Mouse (Mus musculus) cortical plate, adult 2 months (tissue): ENCODE measurements around the gene Mrpl37. TPM values are rescaled to one million over a fixed set of nuclear protein-coding genes. Genes with fewer than 3 reads are reported as not detected.

Source experiments
- H3K27ac ChIP-seq: fragments of 200-500 bp; 2 replicates; pipeline ENCODE4 v1.5.1; 2012; ENCODE audit warnings: low read length, control low read depth, inconsistent platforms; ENCODE audit not compliant: insufficient read depth
- H3K4me1 ChIP-seq: fragments of 200-500 bp; 2 replicates; pipeline ENCODE4 v1.6.1; 2011; ENCODE audit warnings: low read length; ENCODE audit not compliant: control insufficient read depth, insufficient read depth
- H3K4me3 ChIP-seq: fragments of 200-500 bp; 2 replicates; pipeline ENCODE4 v1.5.1; 2011; ENCODE audit warnings: mild to moderate bottlenecking, low read length, control low read depth; ENCODE audit not compliant: insufficient read depth
- CTCF ChIP-seq: fragments of 200-500 bp; IDR thresholded peaks from 2 replicates; pipeline ENCODE4 v1.5.1; 2011; ENCODE audit warnings: mild to moderate bottlenecking, control low read depth, low read length; ENCODE audit not compliant: insufficient read depth; ENCODE audit errors: extremely low read depth
- POLR2A ChIP-seq: fragments of 200-500 bp; IDR thresholded peaks from 2 replicates; pipeline ENCODE4 v1.6.1; 2011; ENCODE audit warnings: mild to moderate bottlenecking, low read length, control low read depth; ENCODE audit not compliant: insufficient read depth; ENCODE audit errors: extremely low read depth
- polyA plus RNA-seq: library from polyadenylated mRNA; depleted of rRNA; stranded (reverse); fragments of >200 nt; gene quantifications from 2 replicates; pipeline ENCODE4 v1.2.3, GENCODE M21; 2012

The Mrpl37 gene
- polyA plus RNA-seq, 1 experiment = 86.2 TPM

DNA sequence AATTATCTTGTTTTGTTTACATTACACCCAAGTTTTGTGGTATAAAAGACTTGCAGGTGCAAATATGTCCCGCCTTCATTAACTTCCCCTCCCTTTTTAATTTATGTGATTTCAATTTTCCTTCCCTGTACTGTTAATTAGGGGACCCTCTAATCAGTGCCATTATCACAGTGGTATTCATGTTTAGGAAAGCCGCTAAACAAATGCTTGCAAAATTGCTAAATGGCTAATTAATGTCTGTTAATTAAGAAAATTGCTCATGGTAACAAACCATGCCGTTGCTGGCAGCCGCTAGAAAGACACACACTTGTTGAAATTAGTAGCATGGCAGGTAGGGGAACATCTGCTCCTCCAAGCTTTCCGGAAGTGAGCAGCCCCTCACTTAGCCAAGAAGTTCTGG is 41.3 kb downstream of the Mrpl37 start:
- Histone ChIP-seq H3K4me3 (no peak overlapping the region), H3K27ac (no peak overlapping the region), H3K4me1 (no peaks in the 10 kb centered on the region)
- TF ChIP-seq POLR2A (no peak), CTCF (no peak)

DNA sequence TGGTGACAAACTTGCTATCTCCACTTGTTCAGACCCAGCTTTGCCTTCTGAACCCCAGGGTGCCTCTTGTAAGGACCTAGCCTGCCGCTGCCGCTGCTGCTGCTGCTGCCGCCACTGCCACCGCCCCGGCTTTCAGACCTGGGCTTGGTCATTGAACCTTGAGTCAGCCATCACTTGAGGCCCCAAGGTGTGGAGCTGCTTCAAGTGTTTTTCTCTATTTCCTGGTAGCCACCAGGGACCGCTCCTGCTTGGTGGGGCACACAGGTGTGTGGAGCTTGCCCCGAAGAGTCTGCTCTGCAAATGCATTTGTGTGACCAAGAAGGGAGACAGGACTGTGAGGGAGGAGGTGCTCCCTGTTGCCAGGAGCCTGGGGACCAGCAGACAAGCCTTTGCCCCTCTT is 41.8 kb downstream of the Mrpl37 start:
- Histone ChIP-seq H3K27ac (no peak overlapping the region), H3K4me3 (no peak overlapping the region), H3K4me1 (no peaks in the 10 kb centered on the region)
- no peak for TF ChIP-seq CTCF
- no peak for TF ChIP-seq POLR2A

DNA sequence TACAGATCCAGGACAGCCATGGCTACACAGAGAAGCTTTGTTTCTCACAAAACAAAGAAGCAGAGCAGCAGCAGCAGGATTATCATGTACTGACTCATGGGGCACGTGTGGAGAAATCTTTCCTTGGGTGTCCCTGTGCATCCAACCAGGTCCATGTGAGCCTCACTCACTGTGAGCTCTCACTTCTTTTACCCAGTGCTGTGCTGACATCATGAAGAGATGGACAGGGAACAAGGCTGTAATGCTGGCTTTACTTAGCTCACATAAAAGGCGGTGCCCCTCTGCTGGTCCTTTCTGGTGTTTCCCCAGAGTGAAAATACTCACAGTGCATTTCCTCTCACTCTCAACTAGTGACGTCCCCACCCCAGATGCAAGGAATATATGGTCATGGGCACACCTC is 45.2 kb downstream of the Mrpl37 start:
- Histone ChIP-seq H3K27ac (no peak overlapping the region), H3K4me3 (no peak overlapping the region), H3K4me1 (peaks cover 7% of the 10 kb centered on the region; the same call in 1 of the 2 replicates)
- TF ChIP-seq CTCF (no peak), POLR2A (no peak)

DNA sequence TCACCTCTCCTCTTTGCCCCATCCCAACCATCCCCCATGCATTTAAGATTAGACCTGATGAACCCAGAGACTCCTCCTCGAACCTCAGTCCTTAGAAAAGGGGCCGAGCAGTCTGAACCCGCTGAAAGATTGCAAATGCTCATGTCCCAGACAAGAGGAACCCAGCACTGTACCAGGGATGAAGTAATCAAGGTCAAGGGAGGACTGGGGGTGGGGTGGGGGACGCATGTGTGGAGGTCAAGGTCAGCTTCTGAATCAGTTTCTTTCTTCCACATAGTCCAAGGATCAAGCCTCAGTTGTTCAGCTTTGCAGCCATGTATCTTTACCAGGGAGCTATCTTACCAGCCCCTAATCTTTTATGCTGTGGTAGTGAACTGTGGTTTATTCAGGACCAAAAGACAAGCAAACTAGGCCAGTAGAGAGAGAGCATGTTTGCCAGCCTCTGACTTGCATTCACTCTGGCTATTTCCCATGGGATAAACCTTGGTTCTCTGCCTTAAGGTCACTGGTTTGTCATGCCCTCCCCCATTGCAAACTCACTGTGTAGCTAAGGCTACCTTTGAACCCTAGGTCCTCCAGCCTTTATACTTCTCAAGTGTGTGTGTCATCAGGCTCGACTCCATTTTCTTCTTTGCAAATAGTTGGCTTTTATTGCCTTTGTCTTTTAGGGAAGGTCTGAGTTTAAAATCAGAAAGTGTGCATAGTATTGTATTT is 46.2 kb downstream of the Mrpl37 start:
- Histone ChIP-seq H3K4me1 (peaks cover 8% of the 10 kb centered on the region; the same call in 1 of the 2 replicates), H3K27ac (no peak overlapping the region), H3K4me3 (no peak overlapping the region)
- TF ChIP-seq CTCF (no peak), POLR2A (no peak)

DNA sequence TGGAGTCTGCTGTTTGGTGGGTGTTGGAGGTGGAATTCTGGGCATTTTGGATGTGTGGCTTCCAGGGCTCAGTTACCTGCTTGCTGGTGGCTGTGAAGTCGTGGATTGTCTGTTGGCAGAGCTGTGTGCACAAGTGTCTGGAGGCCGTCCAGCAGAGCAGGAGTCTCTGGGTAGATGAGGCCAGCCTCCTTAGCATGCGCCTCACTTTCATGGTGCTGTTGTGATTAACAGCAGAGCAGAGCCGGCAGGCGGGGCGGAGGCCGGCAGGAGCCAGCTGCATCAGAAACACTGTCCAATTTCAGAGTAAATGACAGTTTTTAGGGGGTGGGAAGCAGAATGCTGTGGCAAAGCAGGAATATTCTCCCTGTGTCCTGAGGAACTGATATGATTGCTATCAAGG is 47.6 kb downstream of the Mrpl37 start:
- Histone ChIP-seq H3K27ac (no peak overlapping the region), H3K4me3 (no peak overlapping the region), H3K4me1 (peaks cover 10% of the 10 kb centered on the region; the same call in 1 of the 2 replicates)
- no peak for TF ChIP-seq CTCF
- TF ChIP-seq POLR2A = no peak

DNA sequence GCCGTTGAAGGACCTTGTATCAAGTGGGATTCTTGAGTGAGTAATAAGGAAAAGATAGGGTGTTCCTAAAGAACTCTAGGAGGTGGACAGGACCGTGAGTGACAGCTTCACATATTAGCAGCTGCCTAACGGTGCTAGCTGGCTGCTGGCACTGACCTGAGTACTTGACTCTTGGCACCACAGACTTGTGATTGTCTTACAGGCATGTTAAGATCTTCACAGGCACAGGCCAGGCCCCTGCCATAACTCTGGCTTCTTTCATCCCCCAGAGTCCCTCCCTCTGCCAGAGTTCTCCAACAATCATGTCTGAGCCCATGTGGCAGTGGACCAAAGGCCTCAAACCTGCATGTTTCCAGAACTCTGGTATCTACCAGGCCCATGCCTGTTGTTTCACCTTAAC is 48.1 kb downstream of the Mrpl37 start:
- no peak overlapping the region for H3K27ac ChIP-seq
- no peak overlapping the region for H3K4me3 ChIP-seq
- TF ChIP-seq POLR2A (no peak), CTCF (no peak)
- H3K4me1 ChIP-seq = peaks cover 10% of the 10 kb centered on the region; the same call in 1 of the 2 replicates

DNA sequence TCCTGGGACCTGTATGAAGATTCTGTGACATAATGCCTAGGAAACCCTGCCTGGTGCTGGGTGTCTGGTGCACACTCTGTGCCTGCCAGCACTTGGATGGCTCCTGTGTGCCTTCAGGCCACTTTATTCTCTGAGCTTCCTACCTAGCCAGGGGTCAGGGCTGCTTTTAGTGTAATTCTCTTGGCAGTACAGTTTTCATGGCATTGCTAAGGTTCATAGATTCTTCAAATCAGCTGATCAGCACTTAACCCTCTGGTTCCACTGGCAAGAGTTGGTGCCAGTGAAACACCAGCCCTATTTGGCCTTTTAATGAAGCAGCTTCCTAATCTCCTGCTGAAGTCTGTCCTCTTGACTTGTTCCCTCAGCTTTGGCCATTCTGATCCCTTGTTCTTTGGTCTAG is 49.4 kb downstream of the Mrpl37 start:
- Histone ChIP-seq H3K4me1 (peaks cover 11% of the 10 kb centered on the region; the same call in 1 of the 2 replicates), H3K27ac (no peak overlapping the region), H3K4me3 (no peak overlapping the region)
- TF ChIP-seq POLR2A = no peak
- TF ChIP-seq CTCF = no peak

DNA sequence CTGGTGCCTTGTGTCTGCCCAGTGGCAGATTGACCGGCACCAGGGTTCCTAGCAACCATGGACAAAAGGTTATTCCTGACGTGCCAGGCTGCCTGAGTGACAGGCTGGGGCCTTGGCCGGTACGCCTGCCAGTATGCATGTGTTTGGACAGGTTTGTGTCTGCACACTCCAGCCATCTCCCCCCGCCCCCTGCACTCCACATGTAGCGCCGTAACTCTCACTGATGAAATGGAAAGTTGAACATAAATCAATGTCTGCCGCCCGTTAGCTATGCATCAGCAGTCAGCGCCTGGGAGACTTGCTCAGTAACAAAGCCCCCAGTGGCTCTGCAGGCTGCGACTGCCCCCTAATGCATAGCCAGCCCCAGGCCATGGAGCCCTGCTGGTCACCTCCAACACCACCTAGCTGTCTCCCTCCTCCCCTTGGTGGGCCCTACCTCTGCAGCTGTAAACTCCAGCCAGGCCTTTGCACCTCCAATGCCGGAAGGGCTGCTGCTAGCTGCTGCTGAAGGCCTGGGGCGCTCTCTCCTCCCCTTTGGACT is 50.6 kb downstream of the Mrpl37 start:
- H3K4me1 ChIP-seq = peaks cover 11% of the 10 kb centered on the region; the same call in 1 of the 2 replicates
- TF ChIP-seq POLR2A (no peak), CTCF (no peak)
- H3K27ac ChIP-seq = no peak overlapping the region
- no peak overlapping the region for H3K4me3 ChIP-seq

DNA sequence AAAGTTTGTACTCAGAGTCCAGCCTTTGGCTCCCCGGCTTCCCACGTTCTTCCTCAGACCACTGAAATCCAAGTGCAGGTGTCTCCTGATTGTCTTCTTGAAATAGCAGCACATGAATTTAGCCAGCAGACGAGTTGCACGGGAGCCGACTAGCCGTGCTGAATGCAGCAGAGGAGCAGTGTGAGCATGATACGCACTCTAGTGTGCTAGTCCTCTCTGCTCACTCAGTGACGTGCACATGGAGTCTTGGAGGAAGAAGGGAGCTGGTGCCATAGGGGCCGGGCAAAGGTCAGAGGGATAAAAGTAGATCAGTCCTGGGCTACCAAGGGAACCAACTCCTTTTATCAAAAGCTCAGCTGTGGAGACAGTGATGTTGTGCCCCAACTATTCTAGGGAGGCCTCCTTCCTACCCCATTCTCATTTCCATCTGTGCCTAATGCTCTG is 52.8 kb downstream of the Mrpl37 start:
- no peak for TF ChIP-seq POLR2A
- TF ChIP-seq CTCF = no peak
- peaks cover 11% of the 10 kb centered on the region; the same call in 1 of the 2 replicates for H3K4me1 ChIP-seq
- H3K27ac ChIP-seq = no peak overlapping the region
- H3K4me3 ChIP-seq = no peak overlapping the region
